27 mouse cellular contexts compared by ENCODE assay signal in genomic region chr12:100624854-100625447, GRCm38 (mm10).
"Had no signal": no experiment of that assay in that cellular context is flagged by ENCODE, and none has a peak within 500 bp of the region (broad histone marks: within the 10 kb centered on the region; RNA-seq: fewer than 3 reads in every experiment).

No protein-coding gene starts in this region.

- H3K27ac ChIP-seq: heart, adult 2 months; heart, embryonic 13.5 days; heart, embryonic 15.5 days; hindbrain, embryonic 13.5 days; hindbrain, embryonic 15.5 days; hindbrain, postnatal 0 days; kidney, embryonic 15.5 days; kidney, postnatal 0 days; limb, embryonic 12.5 days; liver, embryonic 13.5 days; liver, embryonic 15.5 days had no signal

- H3K9me3 ChIP-seq: heart, embryonic 13.5 days; heart, embryonic 15.5 days; hindbrain, embryonic 13.5 days; hindbrain, embryonic 15.5 days; kidney, embryonic 15.5 days; limb, embryonic 12.5 days; liver, embryonic 13.5 days; liver, embryonic 15.5 days had no signal

- H3K4me3 ChIP-seq: heart, adult 2 months; heart, embryonic 13.5 days; heart, embryonic 15.5 days; hindbrain, embryonic 13.5 days; hindbrain, embryonic 15.5 days; kidney, embryonic 15.5 days; limb, embryonic 12.5 days; liver, embryonic 13.5 days; liver, embryonic 15.5 days had no signal

- H3K4me2 ChIP-seq: heart, embryonic 11.5 days; heart, embryonic 13.5 days; heart, embryonic 15.5 days; hindbrain, embryonic 13.5 days; hindbrain, embryonic 15.5 days; kidney, embryonic 15.5 days; limb, embryonic 12.5 days; liver, embryonic 13.5 days; liver, embryonic 15.5 days had no signal

- ATAC-seq: hindbrain, postnatal 0 days; intestine, embryonic 16.5 days; liver, postnatal 0 days had no signal

- H3K36me3 ChIP-seq: heart, embryonic 13.5 days; heart, embryonic 15.5 days; hindbrain, embryonic 13.5 days; hindbrain, embryonic 15.5 days; kidney, embryonic 15.5 days; limb, embryonic 12.5 days; liver, embryonic 13.5 days; liver, embryonic 15.5 days had no signal

- DNase-seq: gastrocnemius, postnatal 14 days; gastrocnemius, postnatal 36 days; heart, adult 11 months; heart, adult 2 months; heart, postnatal 14 days; heart, postnatal 36 days; kidney, adult 11 months; kidney, adult 2 months; kidney, adult 9 months; kidney, postnatal 14 days; kidney, postnatal 36 days; layer of hippocampus, adult 9-11 months; layer of hippocampus, postnatal 36 days; left cerebral cortex, postnatal 4 days; liver, embryonic 13.5 days; liver, postnatal 0 days had no signal

- H3K4me1 ChIP-seq: heart, embryonic 13.5 days; heart, embryonic 15.5 days; hindbrain, embryonic 13.5 days; hindbrain, embryonic 15.5 days; kidney, embryonic 15.5 days; liver, embryonic 15.5 days had no signal

- H3K9ac ChIP-seq: heart, embryonic 13.5 days; heart, embryonic 15.5 days; hindbrain, embryonic 13.5 days; hindbrain, embryonic 15.5 days; kidney, embryonic 15.5 days; limb, embryonic 12.5 days; liver, embryonic 13.5 days; liver, embryonic 15.5 days; liver, postnatal 0 days had no signal

- H3K27me3 ChIP-seq: heart, embryonic 13.5 days; heart, embryonic 15.5 days; hindbrain, embryonic 13.5 days; hindbrain, embryonic 15.5 days; kidney, embryonic 15.5 days; limb, embryonic 12.5 days; liver, embryonic 13.5 days; liver, embryonic 15.5 days had no signal
